Mouse (Mus musculus) left cerebral cortex, postnatal 10 days (tissue): Measurements from ENCODE around the gene Glod4. TPM values are rescaled to one million over a fixed set of nuclear protein-coding genes. Genes with fewer than 3 reads are reported as not detected.
"Not testable (repeated sequence)": the region's sequence is repeated elsewhere in the genome, so short reads cannot be mapped to it uniquely, and the experiment has no call there.

Experiments
- DNase-seq, 2 experiments: peaks; one replicate each; pipeline ENCODE4 v3.0.0; 2021 to 2022; ENCODE audit warnings: low spot score in 2 of 2, mixed read lengths in 1 of 2; ENCODE audit errors: extremely low spot score in 1 of 2
- intact Hi-C: fragments of 180-260 bp; cut with DNase I; formaldehyde crosslinking; loops from one replicate; pipeline ENCODE4 v1.15.1; 2025
- total RNA-seq, 2 experiments: library from RNA; stranded (reverse); gene quantifications; 2 replicates each; pipeline ENCODE4 v1.2.3; 2021

The Glod4 gene
- total RNA-seq, 2 experiments from 2014 or later = 47.9 to 53.8 TPM

GRCm38 (mm10) chr11:76215011-76215410 lies 28.5 kb downstream of the Glod4 start:
- intact Hi-C loops = no loop called here
- DNase-seq = no peak

GRCm38 (mm10) chr11:76213841-76214240 lies 29.7 kb downstream of the Glod4 start:
- intact Hi-C loops = no loop called here
- DNase-seq = no peak

GRCm38 (mm10) chr11:76211595-76211994 lies 31.9 kb downstream of the Glod4 start:
- DNase-seq, intact Hi-C loops: not testable (repeated sequence)

GRCm38 (mm10) chr11:76210228-76210985 lies 33.1 kb downstream of the Glod4 start:
- DNase-seq = no peak
- intact Hi-C loops = no loop called here

- intact Hi-C loops = no loop called here
- DNase-seq = no peak
Observed at GRCm38 (mm10) chr11:76206793-76207192, 36.7 kb downstream of the Glod4 start.

- DNase-seq = peak; percentile 68 to 93
- intact Hi-C loops = no loop called here
Observed at GRCm38 (mm10) chr11:76201761-76202674, 41.5 kb downstream of the Glod4 start.

GRCm38 (mm10) chr11:76196977-76197469 lies 46.5 kb downstream of the Glod4 start:
- intact Hi-C loops = no loop called here
- no peak for DNase-seq

GRCm38 (mm10) chr11:76196275-76196976 lies 47.1 kb downstream of the Glod4 start:
- no peak for DNase-seq
- intact Hi-C loops = no loop called here

- no peak for DNase-seq
- intact Hi-C loops = no loop called here
Observed at GRCm38 (mm10) chr11:76186908-76187307, 56.6 kb downstream of the Glod4 start.

- DNase-seq = no peak
- intact Hi-C loops = no loop called here
Observed at GRCm38 (mm10) chr11:76183745-76184144, 59.8 kb downstream of the Glod4 start.

GRCm38 (mm10) chr11:76180146-76180540 lies 63.4 kb downstream of the Glod4 start:
- DNase-seq = no peak
- intact Hi-C loops = no loop called here

GRCm38 (mm10) chr11:76179495-76180145 lies 63.9 kb downstream of the Glod4 start, which contains the start of the genes Vps53 and Fam57a:
TSS of gene Vps53 (minus strand) at chr11:76179647.
TSS of gene Fam57a (plus strand) at chr11:76179671.
- intact Hi-C loops = no loop called here
- DNase-seq = peak; percentile 86 to 89

GRCm38 (mm10) chr11:76178726-76179494 lies 64.6 kb downstream of the Glod4 start:
- intact Hi-C loops = no loop called here
- peak in 1 of 2 experiments; percentile 59 for DNase-seq

- intact Hi-C loops = no loop called here
- DNase-seq = no peak
Observed at GRCm38 (mm10) chr11:76170207-76170606, 73.3 kb downstream of the Glod4 start.

- DNase-seq = peak in 1 of 2 experiments; percentile 42
- intact Hi-C loops = loop anchor here (5.0 kb wide), 1 partner anchor 387 kb away; no protein-coding TSS in a partner anchor
Observed at GRCm38 (mm10) chr11:76168976-76169375, 74.5 kb downstream of the Glod4 start.

- DNase-seq = peak; percentile 59 to 76
- intact Hi-C loops = loop anchor here (5.0 kb wide), 1 partner anchor 385 kb away; no protein-coding TSS in a partner anchor
Observed at GRCm38 (mm10) chr11:76167079-76167765, 76.3 kb downstream of the Glod4 start.

- DNase-seq = no peak
- intact Hi-C loops = loop anchor here (5.0 kb wide), 1 partner anchor 384 kb away; no protein-coding TSS in a partner anchor
Observed at GRCm38 (mm10) chr11:76166657-76167056, 76.9 kb downstream of the Glod4 start.
